Mouse (Mus musculus): ENCODE measurements at regions not wholly inside any gene's neighbourhood (a gene's known extent, or its start where the extent isn't known, plus 50 kb on each side); places are given as distances from the start of the nearest gene placed in this dataset.

- H3K9ac ChIP-seq (ENCODE audit: low read depth, low read length): no peak overlapping the region
- no peaks in the 10 kb centered on the region for H3K36me3 ChIP-seq (ENCODE audit: control insufficient read depth, insufficient read depth, low read length)
- WGBS: 55% methylated on average over 5 of the region's 5 CpGs
- H3K4me3 ChIP-seq (ENCODE audit: insufficient read depth, low read depth, low read length): no peak overlapping the region
- H3K27me3 ChIP-seq (ENCODE audit: control insufficient read depth, insufficient read depth, low read length): no peaks in the 10 kb centered on the region
- no peaks in the 10 kb centered on the region for H3K79me2 ChIP-seq (ENCODE audit: control insufficient read depth, insufficient read depth, low read length)
- DNase-seq (ENCODE audit: extremely low read depth, low read depth, low spot score): no peak
- TF ChIP-seq CTCF (IDR thresholded peaks at IDR 0.05; ENCODE audit: low read depth, low read length): no peak
- no peak for TF ChIP-seq POLR2A (IDR thresholded peaks at IDR 0.05; ENCODE audit: extremely low read depth, insufficient read depth, low read length)
- H3K4me1 ChIP-seq (ENCODE audit: control insufficient read depth, insufficient read depth, low read length): no peaks in the 10 kb centered on the region
- H3K27ac ChIP-seq (replicated peaks; ENCODE audit: insufficient read depth, low read depth, low read length): no peak overlapping the region
These were observed 502.8 kb downstream of the Ccdc171 start for GRCm38 (mm10) chr4:84028120-84028519.

GRCm38 (mm10) chr4:84030916-84031315 is 505.6 kb downstream of the Ccdc171 start:
- H3K79me2 ChIP-seq (ENCODE audit: control insufficient read depth, insufficient read depth, low read length): no peaks in the 10 kb centered on the region
- no peak for DNase-seq (ENCODE audit: extremely low read depth, low read depth, low spot score)
- H3K4me3 ChIP-seq (ENCODE audit: insufficient read depth, low read depth, low read length): no peak overlapping the region
- no peak overlapping the region for H3K9ac ChIP-seq (ENCODE audit: low read depth, low read length)
- no peaks in the 10 kb centered on the region for H3K36me3 ChIP-seq (ENCODE audit: control insufficient read depth, insufficient read depth, low read length)
- TF ChIP-seq CTCF (IDR thresholded peaks at IDR 0.05; ENCODE audit: low read depth, low read length): no peak
- no peak for TF ChIP-seq POLR2A (IDR thresholded peaks at IDR 0.05; ENCODE audit: extremely low read depth, insufficient read depth, low read length)
- no peaks in the 10 kb centered on the region for H3K4me1 ChIP-seq (ENCODE audit: control insufficient read depth, insufficient read depth, low read length)
- WGBS: 88% methylated on average over 5 of the region's 5 CpGs
- H3K27ac ChIP-seq (replicated peaks; ENCODE audit: insufficient read depth, low read depth, low read length): no peak overlapping the region
- H3K27me3 ChIP-seq (ENCODE audit: control insufficient read depth, insufficient read depth, low read length): no peaks in the 10 kb centered on the region

GRCm38 (mm10) chr4:84032505-84032904 is 507.2 kb downstream of the Ccdc171 start:
- Histone ChIP-seq H3K79me2 (ENCODE audit: control insufficient read depth, insufficient read depth, low read length) (no peaks in the 10 kb centered on the region), H3K4me1 (ENCODE audit: control insufficient read depth, insufficient read depth, low read length) (no peaks in the 10 kb centered on the region), H3K9ac (ENCODE audit: low read depth, low read length) (no peak overlapping the region), H3K4me3 (ENCODE audit: insufficient read depth, low read depth, low read length) (no peak overlapping the region), H3K27ac (replicated peaks; ENCODE audit: insufficient read depth, low read depth, low read length) (no peak overlapping the region), H3K36me3 (ENCODE audit: control insufficient read depth, insufficient read depth, low read length) (no peaks in the 10 kb centered on the region), H3K27me3 (ENCODE audit: control insufficient read depth, insufficient read depth, low read length) (no peaks in the 10 kb centered on the region)
- no peak for DNase-seq (ENCODE audit: extremely low read depth, low read depth, low spot score)
- TF ChIP-seq CTCF (IDR thresholded peaks at IDR 0.05; ENCODE audit: low read depth, low read length): no peak
- TF ChIP-seq POLR2A (IDR thresholded peaks at IDR 0.05; ENCODE audit: extremely low read depth, insufficient read depth, low read length): no peak
- 87% methylated on average over 10 of the region's 10 CpGs for WGBS

GRCm38 (mm10) chr4:84035347-84035746 is 510.0 kb downstream of the Ccdc171 start:
- no peaks in the 10 kb centered on the region for H3K4me1 ChIP-seq (ENCODE audit: control insufficient read depth, insufficient read depth, low read length)
- no peak overlapping the region for H3K4me3 ChIP-seq (ENCODE audit: insufficient read depth, low read depth, low read length)
- DNase-seq (ENCODE audit: extremely low read depth, low read depth, low spot score): no peak
- no peak overlapping the region for H3K9ac ChIP-seq (ENCODE audit: low read depth, low read length)
- TF ChIP-seq CTCF (IDR thresholded peaks at IDR 0.05; ENCODE audit: low read depth, low read length) (no peak), POLR2A (IDR thresholded peaks at IDR 0.05; ENCODE audit: extremely low read depth, insufficient read depth, low read length) (no peak)
- H3K36me3 ChIP-seq (ENCODE audit: control insufficient read depth, insufficient read depth, low read length): no peaks in the 10 kb centered on the region
- no peaks in the 10 kb centered on the region for H3K79me2 ChIP-seq (ENCODE audit: control insufficient read depth, insufficient read depth, low read length)
- WGBS: 95% methylated on average over 1 of the region's 1 CpGs
- H3K27me3 ChIP-seq (ENCODE audit: control insufficient read depth, insufficient read depth, low read length): no peaks in the 10 kb centered on the region
- no peak overlapping the region for H3K27ac ChIP-seq (replicated peaks; ENCODE audit: insufficient read depth, low read depth, low read length)

GRCm38 (mm10) chr4:84037535-84037934 is 512.2 kb downstream of the Ccdc171 start:
- Histone ChIP-seq H3K79me2 (ENCODE audit: control insufficient read depth, insufficient read depth, low read length) (no peaks in the 10 kb centered on the region), H3K4me1 (ENCODE audit: control insufficient read depth, insufficient read depth, low read length) (no peaks in the 10 kb centered on the region), H3K27me3 (ENCODE audit: control insufficient read depth, insufficient read depth, low read length) (no peaks in the 10 kb centered on the region), H3K27ac (replicated peaks; ENCODE audit: insufficient read depth, low read depth, low read length) (no peak overlapping the region), H3K4me3 (ENCODE audit: insufficient read depth, low read depth, low read length) (no peak overlapping the region), H3K9ac (ENCODE audit: low read depth, low read length) (no peak overlapping the region), H3K36me3 (ENCODE audit: control insufficient read depth, insufficient read depth, low read length) (no peaks in the 10 kb centered on the region)
- TF ChIP-seq POLR2A (IDR thresholded peaks at IDR 0.05; ENCODE audit: extremely low read depth, insufficient read depth, low read length): no peak
- TF ChIP-seq CTCF (IDR thresholded peaks at IDR 0.05; ENCODE audit: low read depth, low read length): no peak
- 60% methylated on average over 3 of the region's 3 CpGs for WGBS
- DNase-seq (ENCODE audit: extremely low read depth, low read depth, low spot score): no peak

GRCm38 (mm10) chr4:84050243-84050642 is 524.9 kb downstream of the Ccdc171 start:
- H3K36me3 ChIP-seq (ENCODE audit: control insufficient read depth, insufficient read depth, low read length): no peaks in the 10 kb centered on the region
- no peaks in the 10 kb centered on the region for H3K27me3 ChIP-seq (ENCODE audit: control insufficient read depth, insufficient read depth, low read length)
- no peaks in the 10 kb centered on the region for H3K4me1 ChIP-seq (ENCODE audit: control insufficient read depth, insufficient read depth, low read length)
- no peaks in the 10 kb centered on the region for H3K79me2 ChIP-seq (ENCODE audit: control insufficient read depth, insufficient read depth, low read length)
- DNase-seq (ENCODE audit: extremely low read depth, low read depth, low spot score): no peak
- no peak overlapping the region for H3K4me3 ChIP-seq (ENCODE audit: insufficient read depth, low read depth, low read length)
- TF ChIP-seq POLR2A (IDR thresholded peaks at IDR 0.05; ENCODE audit: extremely low read depth, insufficient read depth, low read length): no peak
- TF ChIP-seq CTCF (IDR thresholded peaks at IDR 0.05; ENCODE audit: low read depth, low read length): no peak
- no peak overlapping the region for H3K9ac ChIP-seq (ENCODE audit: low read depth, low read length)
- H3K27ac ChIP-seq (replicated peaks; ENCODE audit: insufficient read depth, low read depth, low read length): no peak overlapping the region
- 85% methylated on average over 6 of the region's 6 CpGs for WGBS

All from liver, adult 2 months (tissue).